Mouse (Mus musculus) Patski (cell line): ENCODE data around the gene Tspan5. TPM values are rescaled to one million over a fixed set of nuclear protein-coding genes. Genes with fewer than 3 reads are reported as not detected.

Experiments
- ATAC-seq: fragments of 100-300 bp; one replicate; pipeline ENCODE4 v1.8.0; 2021
- CTCF ChIA-PET: fragments of 350-600 bp; sonication (Branson Sonifier 250); formaldehyde crosslinking; loops from one replicate; lab custom pipeline; 2022; ENCODE audit warnings: inconsistent platforms; lab: Charles Lee
- POLR2A ChIA-PET: fragments of 350-600 bp; sonication (Branson Sonifier 250); formaldehyde crosslinking; loops from one replicate; lab custom pipeline; 2022; ENCODE audit warnings: antibody characterized with exemption, inconsistent platforms; lab: Charles Lee
- DNase-seq: peaks from one replicate; pipeline ENCODE4 v3.0.0-alpha.2; 2011; ENCODE audit warnings: low read depth, low spot score
- H3K27me3 ChIP-seq: fragments of 371-371 bp; one replicate; pipeline ENCODE4 v1.5.1; 2021
- CTCF ChIP-seq: fragments of 100-300 bp; IDR thresholded peaks from one replicate; pipeline ENCODE4 v1.5.1; 2021
- in situ Hi-C: fragments of 300-500 bp; cut with MboI; formaldehyde crosslinking; loops from 3 replicates; pipeline ENCODE4 v1.11.1; 2018; ENCODE audit warnings: low pct_unique_long_range_greater_than_20kb, mixed read lengths
- polyA plus RNA-seq: library from polyadenylated mRNA; unstranded; gene quantifications from one replicate; pipeline ENCODE4 v1.2.3, GENCODE M21; 2021

Gene Tspan5
- polyA plus RNA-seq, 1 experiment from 2014 or later = 62.0 TPM

- no peaks in the 10 kb centered on the region for H3K27me3 ChIP-seq
- ATAC-seq (no peak), DNase-seq (no peak)
- CTCF ChIA-PET = interaction anchor here (1.9 kb wide), 1 partner anchor 18 kb away, joined by 6 read pairs; no protein-coding TSS in a partner anchor
- POLR2A ChIA-PET = no interaction called here
- no peak for TF ChIP-seq CTCF
- in situ Hi-C loops = no loop called here
Observed at GRCm38 (mm10) chr3:138860257-138860760, 118.3 kb downstream of the Tspan5 start.

GRCm38 (mm10) chr3:138861032-138861431 lies 119.0 kb downstream of the Tspan5 start:
- in situ Hi-C loops = no loop called here
- no peaks in the 10 kb centered on the region for H3K27me3 ChIP-seq
- CTCF ChIA-PET = interaction anchor here (0.8 to 1.9 kb wide), 4 partner anchors 13 to 45 kb away, joined by 3 to 6 read pairs (median 3); no protein-coding TSS in a partner anchor
- no peak for TF ChIP-seq CTCF
- ATAC-seq = no peak
- no peak for DNase-seq
- POLR2A ChIA-PET = no interaction called here

GRCm38 (mm10) chr3:138861589-138861988 lies 119.6 kb downstream of the Tspan5 start:
- in situ Hi-C loops = no loop called here
- POLR2A ChIA-PET = no interaction called here
- ATAC-seq = no peak
- no peak for DNase-seq
- no peaks in the 10 kb centered on the region for H3K27me3 ChIP-seq
- TF ChIP-seq CTCF = no peak
- CTCF ChIA-PET = interaction anchor here (0.6 to 1.9 kb wide), 5 partner anchors 13 to 86 kb away, joined by 3 to 6 read pairs (median 3); no protein-coding TSS in a partner anchor

DNA sequence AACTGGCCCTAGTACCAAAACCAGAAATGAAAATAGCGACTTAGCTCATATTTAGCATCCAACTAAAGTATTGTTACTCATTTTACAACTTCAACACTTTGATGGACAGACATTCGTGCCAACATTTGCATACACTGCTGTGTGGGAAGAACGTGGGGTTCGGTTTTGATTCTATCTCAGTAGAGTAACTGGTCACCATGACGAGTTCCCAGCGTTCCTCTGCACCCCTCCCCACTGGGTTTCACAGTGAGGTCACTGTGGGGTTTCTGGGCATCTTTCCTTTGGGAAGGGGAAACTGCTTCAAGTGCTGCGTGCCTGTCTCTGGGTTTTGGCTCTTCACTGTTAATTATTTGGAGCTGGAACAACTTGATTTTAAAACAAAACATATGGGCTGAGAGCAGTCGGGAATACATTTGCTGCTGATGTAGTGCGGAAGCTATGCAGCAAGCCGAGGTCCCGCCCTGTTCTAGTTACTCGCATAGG lies 122.2 kb downstream of the Tspan5 start:
- no peak for TF ChIP-seq CTCF
- ChIA-PET CTCF (no interaction called here), POLR2A (no interaction called here)
- H3K27me3 ChIP-seq = no peaks in the 10 kb centered on the region
- ATAC-seq (no peak), DNase-seq (no peak)
- in situ Hi-C loops = no loop called here

DNA sequence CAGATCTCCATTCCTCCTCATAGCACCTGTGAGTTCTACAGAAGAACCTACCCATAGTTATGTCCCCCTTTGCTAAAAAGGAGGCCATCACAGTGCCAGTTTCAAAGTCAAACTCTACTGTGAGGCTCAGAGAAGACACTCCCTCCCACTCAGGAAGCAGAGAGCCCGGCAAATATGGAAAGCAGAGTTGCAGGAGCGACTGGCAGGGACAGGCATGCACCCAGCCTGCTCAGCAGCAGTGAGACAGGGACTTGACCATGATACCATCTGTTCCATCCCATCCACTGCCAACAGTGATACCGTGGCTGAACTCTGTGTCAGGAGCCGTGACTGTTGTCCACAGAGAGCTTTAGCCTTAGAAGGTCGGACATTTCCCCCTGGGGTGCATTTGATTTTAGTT lies 123.3 kb downstream of the Tspan5 start:
- POLR2A ChIA-PET = no interaction called here
- in situ Hi-C loops = no loop called here
- CTCF ChIA-PET = no interaction called here
- ATAC-seq (no peak), DNase-seq (no peak)
- no peaks in the 10 kb centered on the region for H3K27me3 ChIP-seq
- no peak for TF ChIP-seq CTCF

DNA sequence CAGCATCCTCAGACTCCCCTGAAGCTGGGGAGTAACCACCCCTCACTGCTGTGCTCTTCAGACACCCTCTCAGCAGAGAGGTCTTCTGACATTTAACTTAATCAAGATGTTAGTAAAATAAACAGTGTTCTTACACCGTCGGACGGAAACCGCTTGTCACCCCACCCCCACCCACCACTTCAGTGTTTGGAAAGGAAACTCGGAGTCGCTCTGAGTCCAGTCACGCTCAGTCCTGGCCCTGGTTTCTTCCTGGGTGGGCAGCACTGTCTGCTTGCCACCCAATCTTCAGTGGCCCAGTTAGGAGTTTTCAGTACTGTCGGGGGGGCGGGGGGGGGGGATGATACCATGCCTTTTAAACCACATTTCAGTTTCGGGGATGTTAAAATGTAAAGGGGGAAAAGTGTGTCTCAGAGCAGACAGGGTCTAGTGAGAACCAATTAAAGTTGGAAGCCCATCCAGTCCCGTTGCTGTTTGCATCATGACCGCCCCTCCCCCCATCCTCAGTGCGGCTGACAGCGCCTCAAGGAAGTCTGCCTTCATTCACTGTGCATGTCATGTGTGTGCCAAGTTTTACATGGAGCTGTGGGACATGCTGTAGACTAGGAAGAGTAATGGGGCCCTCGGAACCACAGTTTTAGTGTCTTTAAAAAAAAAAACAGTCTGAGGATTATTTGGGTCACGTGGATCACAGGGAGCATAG lies 125.3 kb downstream of the Tspan5 start:
- ATAC-seq (no peak), DNase-seq (no peak)
- in situ Hi-C loops = no loop called here
- H3K27me3 ChIP-seq = no peaks in the 10 kb centered on the region
- no peak for TF ChIP-seq CTCF
- ChIA-PET POLR2A (interaction anchor here (0.6 to 1.0 kb wide), 2 partner anchors 13 to 18 kb away, joined by 3 to 6 read pairs; no protein-coding TSS in a partner anchor), CTCF (interaction anchor here (1.3 to 1.4 kb wide), 3 partner anchors 11 to 39 kb away, joined by 3 to 8 read pairs (median 4); no protein-coding TSS in a partner anchor)

GRCm38 (mm10) chr3:138868409-138868808 lies 126.4 kb downstream of the Tspan5 start:
- no peaks in the 10 kb centered on the region for H3K27me3 ChIP-seq
- in situ Hi-C loops = no loop called here
- no peak for TF ChIP-seq CTCF
- no peak for DNase-seq
- ChIA-PET POLR2A (no interaction called here), CTCF (no interaction called here)
- ATAC-seq = no peak

DNA sequence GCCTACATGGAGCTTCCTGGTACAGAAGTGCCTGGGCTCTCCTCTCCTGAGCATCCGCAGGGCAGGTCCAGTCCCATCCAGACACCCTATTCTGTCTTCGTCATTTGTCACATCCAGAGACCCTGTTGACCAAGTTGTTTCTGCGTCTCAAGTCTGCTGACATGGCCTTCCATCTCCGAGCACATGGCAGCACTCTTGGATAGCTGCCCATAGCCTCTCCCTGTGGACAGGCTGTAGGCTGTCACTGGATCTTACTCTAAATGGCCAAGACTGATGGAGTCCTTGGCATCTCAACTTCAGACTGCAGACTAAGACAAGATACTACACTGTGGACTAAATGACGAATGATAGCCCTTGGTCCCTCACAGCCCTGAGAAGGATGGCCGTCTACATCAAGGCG lies 133.3 kb downstream of the Tspan5 start:
- ATAC-seq = no peak
- H3K27me3 ChIP-seq = no peaks in the 10 kb centered on the region
- no peak for TF ChIP-seq CTCF
- ChIA-PET POLR2A (no interaction called here), CTCF (no interaction called here)
- in situ Hi-C loops = no loop called here
- DNase-seq = no peak

DNA sequence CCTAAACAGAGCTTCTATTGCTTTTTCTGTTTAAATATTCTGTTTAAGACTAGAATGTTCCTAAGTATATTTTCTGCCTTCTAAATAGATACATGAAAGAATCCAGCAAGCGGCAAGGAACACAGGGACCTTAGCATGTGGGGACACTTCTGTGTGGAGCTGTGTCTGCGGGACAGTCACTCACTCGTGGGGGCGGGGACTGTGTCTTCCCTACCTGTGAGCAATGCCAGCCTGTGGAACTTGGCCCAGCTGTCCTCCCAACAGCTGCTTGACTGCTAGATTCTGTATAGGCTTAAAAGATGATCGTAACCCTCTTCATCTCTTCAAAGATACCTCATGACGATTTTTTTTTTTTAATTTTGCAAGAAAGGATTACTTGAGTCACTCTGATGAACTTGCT lies 133.9 kb downstream of the Tspan5 start:
- DNase-seq = no peak
- ChIA-PET CTCF (no interaction called here), POLR2A (interaction anchor here (0.7 to 1.1 kb wide), 2 partner anchors 77 to 197 kb away, joined by 3 to 4 read pairs; no protein-coding TSS in a partner anchor)
- H3K27me3 ChIP-seq = no peaks in the 10 kb centered on the region
- in situ Hi-C loops = no loop called here
- ATAC-seq = no peak
- no peak for TF ChIP-seq CTCF

DNA sequence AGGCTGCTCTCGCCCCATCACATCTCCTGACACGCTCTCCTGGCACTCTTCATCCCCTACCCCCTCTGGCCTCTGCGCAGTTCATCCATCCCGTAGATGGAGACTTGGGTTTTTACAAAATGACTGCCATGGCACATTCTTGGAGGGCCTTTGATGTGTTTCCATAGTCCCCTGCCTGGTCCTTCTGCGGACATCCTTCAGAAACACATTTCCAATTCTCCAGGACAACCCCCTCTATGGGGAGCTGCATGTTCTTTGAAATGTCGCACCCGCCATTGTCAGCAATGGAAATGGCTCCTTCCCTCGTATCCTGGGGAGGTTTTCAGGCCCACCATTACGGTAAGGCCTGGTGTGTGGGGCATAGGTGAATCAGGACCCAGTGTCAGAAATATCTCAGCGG lies 134.4 kb downstream of the Tspan5 start:
- no peaks in the 10 kb centered on the region for H3K27me3 ChIP-seq
- POLR2A ChIA-PET = interaction anchor here (0.7 to 1.1 kb wide), 2 partner anchors 77 to 197 kb away, joined by 3 to 4 read pairs; no protein-coding TSS in a partner anchor
- CTCF ChIA-PET = no interaction called here
- TF ChIP-seq CTCF = no peak
- ATAC-seq = no peak
- in situ Hi-C loops = no loop called here
- no peak for DNase-seq

DNA sequence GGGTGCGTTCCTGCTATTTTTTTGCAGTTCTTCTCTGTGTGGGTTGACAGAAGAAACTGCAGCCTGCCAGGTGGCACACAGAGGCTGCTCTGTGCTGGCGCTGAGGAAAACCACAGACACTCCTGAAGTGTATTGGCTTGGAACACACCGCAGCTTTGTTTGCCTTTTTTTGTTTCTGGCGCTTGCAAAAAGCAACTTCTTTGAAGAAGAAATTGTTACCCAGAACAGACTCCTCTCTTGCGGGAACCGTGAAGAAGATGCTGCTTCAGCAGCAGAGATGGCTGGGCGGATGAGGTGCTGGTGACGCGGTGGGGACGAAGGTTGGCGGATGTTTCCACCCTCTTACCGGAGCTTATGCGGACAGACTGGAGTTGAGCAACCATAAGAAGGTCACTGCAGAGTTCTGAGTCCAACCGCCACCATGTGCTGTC lies 135.0 kb downstream of the Tspan5 start:
- no peak for ATAC-seq
- H3K27me3 ChIP-seq = no peaks in the 10 kb centered on the region
- in situ Hi-C loops = no loop called here
- ChIA-PET CTCF (no interaction called here), POLR2A (no interaction called here)
- TF ChIP-seq CTCF = no peak
- no peak for DNase-seq
